Mouse (Mus musculus) cortical plate, adult 2 months (tissue): Measurements from ENCODE around the gene Syde2. TPM values are rescaled to one million over a fixed set of nuclear protein-coding genes. Genes with fewer than 3 reads are reported as not detected.

Source experiments
- H3K27ac ChIP-seq: fragments of 200-500 bp; 2 replicates; pipeline ENCODE4 v1.5.1; 2012; ENCODE audit warnings: low read length, control low read depth, inconsistent platforms; ENCODE audit not compliant: insufficient read depth
- H3K4me1 ChIP-seq: fragments of 200-500 bp; 2 replicates; pipeline ENCODE4 v1.6.1; 2011; ENCODE audit warnings: low read length; ENCODE audit not compliant: control insufficient read depth, insufficient read depth
- H3K4me3 ChIP-seq: fragments of 200-500 bp; 2 replicates; pipeline ENCODE4 v1.5.1; 2011; ENCODE audit warnings: mild to moderate bottlenecking, low read length, control low read depth; ENCODE audit not compliant: insufficient read depth
- CTCF ChIP-seq: fragments of 200-500 bp; IDR thresholded peaks from 2 replicates; pipeline ENCODE4 v1.5.1; 2011; ENCODE audit warnings: mild to moderate bottlenecking, control low read depth, low read length; ENCODE audit not compliant: insufficient read depth; ENCODE audit errors: extremely low read depth
- POLR2A ChIP-seq: fragments of 200-500 bp; IDR thresholded peaks from 2 replicates; pipeline ENCODE4 v1.6.1; 2011; ENCODE audit warnings: mild to moderate bottlenecking, low read length, control low read depth; ENCODE audit not compliant: insufficient read depth; ENCODE audit errors: extremely low read depth
- polyA plus RNA-seq: library from polyadenylated mRNA; depleted of rRNA; stranded (reverse); fragments of >200 nt; gene quantifications from 2 replicates; pipeline ENCODE4 v1.2.3, GENCODE M21; 2012

The Syde2 gene
- polyA plus RNA-seq, 1 experiment = 2.0 TPM

DNA sequence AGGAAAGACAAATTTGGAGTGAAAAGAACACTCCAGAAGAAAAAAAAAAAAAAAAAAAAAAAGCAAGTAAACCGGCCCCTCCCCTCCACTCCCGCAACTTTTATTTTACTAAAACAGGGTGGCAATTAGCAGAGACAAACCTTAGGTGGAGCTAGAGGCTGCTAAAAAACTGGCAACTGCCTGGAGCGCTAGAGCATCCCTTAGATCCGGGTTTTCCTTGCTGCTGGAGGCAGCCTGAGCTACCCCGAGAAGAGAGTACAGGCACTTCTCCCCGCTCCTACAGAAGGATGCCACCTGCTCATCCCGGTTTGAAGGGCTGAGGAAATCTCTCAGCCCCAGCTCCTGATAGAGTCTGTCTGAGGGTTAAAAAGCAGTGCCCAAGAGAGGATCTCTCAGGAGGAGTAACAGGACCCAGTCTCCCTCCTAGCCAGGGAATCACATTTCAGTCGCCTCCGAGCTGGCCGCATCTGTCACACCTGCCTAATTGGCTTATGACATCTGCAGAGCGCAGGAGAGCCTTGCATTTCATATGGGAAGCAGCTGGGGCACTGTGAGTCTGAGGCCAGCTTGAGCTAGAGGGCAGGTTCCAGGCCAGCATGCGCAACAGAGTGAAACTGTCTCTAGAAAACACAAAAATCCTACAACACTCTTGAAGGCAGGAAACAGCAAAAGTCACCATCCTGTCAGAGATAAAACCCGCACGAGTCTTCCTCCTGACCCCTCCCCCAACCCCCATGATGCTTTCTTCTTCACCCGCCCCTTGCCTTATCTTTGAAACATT, 37.4 kb upstream of the Syde2 start:
- Histone ChIP-seq H3K4me1 (no peaks in the 10 kb centered on the region), H3K27ac (no peak overlapping the region), H3K4me3 (no peak overlapping the region)
- TF ChIP-seq POLR2A = no peak
- TF ChIP-seq CTCF = peak; percentile 78

DNA sequence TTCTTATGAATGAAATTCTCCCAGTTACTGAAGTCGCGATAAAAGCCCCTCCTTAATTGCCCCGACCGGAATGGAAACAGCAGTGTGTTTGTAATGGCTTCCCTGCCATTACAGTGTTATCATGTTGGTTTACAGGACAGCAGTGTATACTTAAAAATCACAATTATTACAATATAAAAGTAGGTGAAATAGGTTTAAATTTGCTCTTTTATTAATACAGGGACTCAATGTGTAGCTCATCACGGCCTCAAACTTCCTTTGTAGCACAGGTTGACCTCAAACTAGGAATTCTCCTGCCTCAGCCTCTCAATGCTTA, 36.9 kb upstream of the Syde2 start:
- H3K27ac ChIP-seq = no peak overlapping the region
- no peak overlapping the region for H3K4me3 ChIP-seq
- no peaks in the 10 kb centered on the region for H3K4me1 ChIP-seq
- no peak for TF ChIP-seq POLR2A
- TF ChIP-seq CTCF = no peak

DNA sequence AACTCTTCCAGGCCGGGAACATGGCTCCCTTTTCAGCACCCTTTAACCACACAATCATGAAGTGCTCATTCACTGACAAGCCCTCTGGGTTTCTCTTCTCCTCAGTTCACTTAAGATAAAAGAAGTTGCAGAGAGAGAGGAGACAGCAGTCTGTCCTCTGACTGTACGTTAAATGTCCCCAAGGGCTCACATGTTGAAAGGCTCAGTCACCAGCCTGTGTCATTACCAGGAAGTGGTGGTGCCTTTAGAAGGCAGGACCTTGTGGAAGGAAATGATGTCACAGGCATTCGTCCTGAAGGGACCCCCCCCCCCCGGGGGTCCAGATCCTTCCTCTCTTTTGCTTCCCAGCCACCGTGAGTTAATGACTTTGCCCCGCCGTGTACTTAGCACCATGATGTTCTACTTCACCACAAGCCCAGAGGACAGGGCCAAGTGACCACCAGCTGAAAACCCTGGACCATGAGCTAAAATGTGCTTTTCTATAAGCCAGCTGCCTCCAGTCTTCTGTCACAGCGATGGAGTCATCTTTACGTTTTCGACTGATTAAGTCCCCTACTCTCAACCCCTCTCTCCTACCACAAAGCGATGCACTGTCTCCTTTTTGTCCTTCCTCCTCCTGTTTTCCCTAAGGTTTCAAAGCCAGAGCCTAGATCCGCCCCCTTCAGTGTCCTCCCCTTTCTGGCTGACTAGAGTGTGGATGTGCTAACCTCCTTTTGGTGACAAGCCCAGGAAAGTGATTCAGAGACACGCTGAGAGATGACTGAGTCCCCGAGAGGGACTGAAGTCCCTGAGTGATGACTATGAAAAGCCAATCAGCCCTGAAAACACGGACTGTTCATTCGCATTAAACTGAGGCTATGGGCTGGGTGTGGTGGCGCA, 36.1 kb upstream of the Syde2 start:
- no peak for TF ChIP-seq CTCF
- Histone ChIP-seq H3K4me3 (no peak overlapping the region), H3K4me1 (no peaks in the 10 kb centered on the region), H3K27ac (no peak overlapping the region)

DNA sequence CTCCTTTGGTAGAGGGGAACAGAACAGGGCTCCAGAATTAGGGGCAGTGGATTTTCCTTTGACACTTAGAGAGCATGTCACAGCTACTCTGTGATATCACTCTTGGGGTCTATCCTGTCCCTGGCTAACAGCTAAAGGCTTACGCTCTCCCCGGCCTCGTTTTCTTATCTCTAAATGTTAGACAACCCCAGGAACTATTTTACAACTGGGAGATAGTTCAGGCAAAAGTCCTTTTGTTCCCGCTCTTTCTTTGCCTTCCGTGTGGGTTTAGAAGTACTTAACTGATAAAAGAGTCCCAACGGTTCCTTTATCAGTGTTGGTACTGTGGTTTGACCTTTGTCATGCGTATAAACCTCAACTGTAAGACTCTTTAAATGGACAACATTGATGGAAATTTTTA, 34.7 kb upstream of the Syde2 start:
- no peak for TF ChIP-seq CTCF
- no peak for TF ChIP-seq POLR2A
- Histone ChIP-seq H3K27ac (no peak overlapping the region), H3K4me3 (no peak overlapping the region), H3K4me1 (no peaks in the 10 kb centered on the region)

DNA sequence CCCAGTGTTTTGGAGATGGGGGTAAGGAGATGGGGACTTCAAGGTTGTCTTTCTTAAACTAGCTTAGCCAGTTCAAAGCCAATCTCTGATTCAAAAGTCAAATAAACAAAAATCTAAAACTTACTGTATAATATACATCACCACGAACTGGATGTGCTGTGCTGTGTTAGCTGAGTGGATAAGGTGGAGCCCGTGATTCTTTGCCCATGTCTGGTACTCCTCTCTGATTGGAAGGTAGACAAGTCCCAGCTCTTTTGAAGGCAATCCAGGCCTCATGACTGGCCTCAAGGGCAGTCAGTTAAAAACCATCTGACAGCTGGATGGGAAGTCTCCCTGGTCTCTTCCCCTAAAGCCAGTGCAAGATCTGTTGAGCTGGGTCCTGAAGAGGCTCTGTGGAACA, 34.3 kb upstream of the Syde2 start:
- TF ChIP-seq CTCF = no peak
- no peak for TF ChIP-seq POLR2A
- H3K4me1 ChIP-seq = no peaks in the 10 kb centered on the region
- no peak overlapping the region for H3K27ac ChIP-seq
- H3K4me3 ChIP-seq = no peak overlapping the region

DNA sequence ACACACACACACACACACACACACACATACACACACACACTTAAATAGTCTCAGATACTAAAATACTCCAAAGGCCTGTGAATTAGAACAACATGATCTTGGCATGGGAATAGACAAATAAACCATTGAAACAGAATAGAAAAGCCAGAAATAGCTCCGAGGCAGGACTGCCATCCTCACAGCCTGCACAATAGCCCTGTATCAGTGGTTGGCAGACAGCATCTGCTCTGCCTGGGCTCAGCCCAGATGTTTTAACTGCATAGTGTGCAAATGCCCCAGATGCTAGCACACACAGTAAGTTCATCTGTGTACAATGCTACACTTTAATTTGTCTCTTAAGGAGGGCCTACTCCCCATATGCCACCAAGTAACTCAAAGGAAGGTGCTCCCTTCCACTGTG, 27.8 kb upstream of the Syde2 start:
- Histone ChIP-seq H3K27ac (no peak overlapping the region; the same call in 1 of the 2 replicates), H3K4me1 (no peaks in the 10 kb centered on the region; the same call in 1 of the 2 replicates), H3K4me3 (no peak overlapping the region)
- TF ChIP-seq POLR2A (no peak), CTCF (no peak)

DNA sequence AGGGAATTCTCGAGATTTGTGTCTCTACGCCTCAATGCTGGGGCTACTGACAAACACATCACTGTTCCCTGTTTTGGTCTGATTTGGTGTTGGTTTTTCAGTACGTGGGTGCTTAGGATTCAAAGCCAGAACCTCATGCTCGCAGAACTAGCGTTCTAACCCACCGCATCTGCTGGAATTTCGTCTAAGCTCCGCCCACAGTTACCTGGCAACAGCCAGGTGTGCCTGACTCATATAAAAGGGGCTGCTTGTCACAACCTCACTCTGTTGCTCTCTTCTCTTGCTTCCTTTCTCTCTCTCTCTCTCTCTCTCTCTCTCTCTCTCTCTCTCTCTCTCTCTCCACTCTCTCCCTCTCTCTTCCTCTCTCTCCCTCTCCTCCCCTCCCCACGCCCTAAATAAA, 25.3 kb upstream of the Syde2 start:
- no peaks in the 10 kb centered on the region; the same call in 1 of the 2 replicates for H3K4me1 ChIP-seq
- H3K4me3 ChIP-seq = no peak overlapping the region
- H3K27ac ChIP-seq = no peak overlapping the region
- TF ChIP-seq POLR2A = no peak
- no peak for TF ChIP-seq CTCF

DNA sequence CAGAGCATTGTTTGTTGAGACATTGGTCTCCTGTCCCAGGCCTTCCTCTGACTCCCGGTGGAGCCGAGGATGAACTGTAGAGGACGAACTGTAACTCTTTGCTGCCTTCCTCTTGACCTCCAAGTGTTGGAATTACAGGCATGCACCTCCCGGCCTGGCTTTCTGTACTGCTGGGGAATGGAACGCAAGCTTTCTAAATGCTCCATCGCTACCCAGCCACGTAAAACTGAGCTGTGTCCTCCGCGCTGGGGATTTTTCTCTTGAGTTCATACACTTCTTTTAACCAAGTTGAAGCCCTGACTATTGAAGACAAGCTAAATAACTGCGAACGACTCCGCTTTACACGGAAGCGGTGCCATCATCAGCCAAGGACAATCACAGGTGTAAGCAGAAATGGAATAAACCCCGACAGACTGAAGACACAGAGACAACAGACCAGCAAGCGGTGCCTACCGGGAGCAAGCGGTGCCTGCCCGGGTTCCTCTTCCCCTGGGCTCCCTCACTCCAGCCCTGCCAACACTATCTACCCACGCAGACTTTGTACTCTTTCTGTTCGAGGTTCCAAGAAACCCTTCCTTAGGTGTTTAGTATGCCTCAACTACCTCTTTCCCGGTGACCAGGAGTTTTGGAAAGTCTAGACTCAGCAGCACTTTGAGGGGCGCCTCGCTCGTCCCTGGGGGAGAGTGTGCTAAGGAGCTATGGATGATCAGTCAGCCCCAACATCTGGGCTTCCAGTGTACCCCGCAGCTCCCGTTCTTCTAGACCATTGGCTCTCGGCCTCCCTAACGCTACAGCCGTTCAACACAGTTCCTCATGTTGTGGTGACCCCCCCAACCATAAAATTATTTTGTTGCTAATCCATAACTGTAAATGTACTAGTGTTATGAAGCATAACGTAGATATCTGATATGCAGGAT, 24.3 kb upstream of the Syde2 start:
- no peak overlapping the region for H3K4me3 ChIP-seq
- no peak for TF ChIP-seq POLR2A
- TF ChIP-seq CTCF = no peak
- H3K27ac ChIP-seq = no peak overlapping the region
- no peaks in the 10 kb centered on the region; the same call in 1 of the 2 replicates for H3K4me1 ChIP-seq

DNA sequence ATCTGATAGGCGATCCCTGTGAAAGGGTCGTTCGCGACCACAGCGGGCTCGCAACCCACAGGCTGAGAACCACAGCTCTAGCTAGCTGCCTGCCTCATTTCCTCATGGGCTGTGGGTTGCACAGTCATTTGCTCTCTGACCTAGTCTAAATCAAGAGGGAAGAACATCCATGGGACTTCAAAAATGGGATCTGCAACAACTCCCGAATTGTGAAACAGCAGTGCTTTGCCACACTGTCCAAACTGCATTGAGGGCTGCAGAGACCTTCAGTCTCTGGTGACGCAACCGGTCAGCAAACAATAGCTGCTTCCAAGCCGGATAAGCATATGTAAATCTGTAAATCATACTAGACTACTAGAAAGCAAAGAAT, 23.7 kb upstream of the Syde2 start:
- no peak overlapping the region for H3K4me3 ChIP-seq
- TF ChIP-seq POLR2A = no peak
- no peak for TF ChIP-seq CTCF
- no peak overlapping the region for H3K27ac ChIP-seq
- H3K4me1 ChIP-seq = no peaks in the 10 kb centered on the region; the same call in 1 of the 2 replicates
